Comparison of ENCODE assay signal across 19 mouse cellular contexts in genomic region chr10:112982697-112983096, GRCm38 (mm10).
"Had no signal": no experiment of that assay in that cellular context is flagged by ENCODE, and none has a peak within 500 bp of the region (broad histone marks: within the 10 kb centered on the region; RNA-seq: fewer than 3 reads in every experiment).

No protein-coding gene starts in this region.

- H3K9ac ChIP-seq: lung, embryonic 14.5 days; midbrain, embryonic 12.5 days; neural tube, embryonic 13.5 days; neural tube, embryonic 15.5 days had no signal

- H3K36me3 ChIP-seq: midbrain, embryonic 10.5 days; midbrain, embryonic 12.5 days; neural tube, embryonic 13.5 days; neural tube, embryonic 15.5 days had no signal

- H3K9me3 ChIP-seq: midbrain, embryonic 10.5 days; midbrain, embryonic 12.5 days; neural tube, embryonic 13.5 days; neural tube, embryonic 15.5 days had no signal

- ATAC-seq: midbrain, embryonic 16.5 days had no signal

- H3K4me3 ChIP-seq: midbrain, embryonic 10.5 days; midbrain, embryonic 12.5 days; myocyte; neural tube, embryonic 13.5 days; neural tube, embryonic 15.5 days had no signal

- H3K4me1 ChIP-seq: midbrain, embryonic 10.5 days; midbrain, embryonic 12.5 days; neural tube, embryonic 13.5 days; neural tube, embryonic 15.5 days had no signal

- H3K4me2 ChIP-seq: lung, embryonic 14.5 days; midbrain, embryonic 12.5 days; neural tube, embryonic 13.5 days; neural tube, embryonic 15.5 days had no signal

- H3K27ac ChIP-seq: midbrain, embryonic 10.5 days; midbrain, embryonic 12.5 days; neural tube, embryonic 13.5 days; neural tube, embryonic 15.5 days had no signal

- H3K27me3 ChIP-seq: midbrain, embryonic 12.5 days; neural tube, embryonic 13.5 days; neural tube, embryonic 15.5 days had no signal

- DNase-seq: lung, adult 18-20 months; lung, embryonic 14.5 days; lung, postnatal 10 days; lung, postnatal 4 days; midbrain, embryonic 14.5 days; retina, postnatal 1 day; right cerebral cortex, adult 18-20 months; right cerebral cortex, postnatal 25 days; right cerebral cortex, postnatal 4 days; spleen, adult 18-20 months; thymus, adult 18-20 months; thymus, postnatal 25 days; thymus, postnatal 4 days had no signal
